Mouse (Mus musculus): ENCODE data around the gene 4933428M09Rik. TPM values are rescaled to one million over a fixed set of nuclear protein-coding genes. Genes with fewer than 3 reads are reported as not detected.
"Not testable (repeated sequence)": the region's sequence is repeated elsewhere in the genome, so short reads cannot be mapped to it uniquely, and the experiment has no call there.

The 4933428M09Rik gene
- not detected for polyA plus RNA-seq (2017; shearing (Covaris generic))

DNA sequence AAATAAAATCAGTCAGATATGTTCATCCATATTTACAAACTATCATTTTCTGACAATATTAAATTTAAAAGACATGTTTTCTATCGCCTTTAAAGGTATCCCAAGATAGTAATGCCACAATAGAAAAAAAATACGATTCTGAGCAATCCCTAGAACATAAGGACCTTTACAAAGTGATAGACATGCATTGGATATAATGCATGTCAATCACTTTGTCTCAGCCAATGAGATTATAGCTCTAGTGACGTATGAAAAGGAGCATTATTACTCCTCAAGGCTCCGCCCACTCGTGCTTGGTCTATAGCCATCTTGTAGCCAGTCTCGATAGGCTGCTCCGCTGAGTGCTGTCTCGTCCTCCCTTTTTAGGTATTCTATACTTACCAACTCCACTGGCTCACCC is at the start of gene 4933428M09Rik:
Gene 4933428M09Rik, plus strand, starts transcription at position 301 of the 400 bp plus-strand sequence.
- ATAC-seq: no peak

DNA sequence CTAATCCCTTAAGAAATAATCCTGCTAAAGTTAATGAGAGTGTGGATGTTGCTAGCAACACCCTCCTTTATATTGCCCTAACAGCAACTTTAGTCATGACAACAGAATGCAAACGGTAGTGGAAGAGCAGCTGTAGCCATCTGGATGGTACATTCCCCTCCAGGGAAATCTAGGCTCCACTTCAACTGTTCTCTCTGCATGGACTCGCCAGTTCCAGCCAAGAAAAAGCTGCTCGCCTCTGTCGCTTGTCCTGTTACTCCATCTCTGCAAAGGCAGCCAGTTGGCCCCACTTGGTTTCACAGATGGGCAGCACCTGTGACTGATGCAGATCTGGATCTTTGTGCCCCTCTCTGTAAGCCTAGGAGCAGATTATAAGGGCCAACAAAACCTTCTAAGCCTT is 45.0 kb upstream of the 4933428M09Rik start:
- ATAC-seq: no peak

DNA sequence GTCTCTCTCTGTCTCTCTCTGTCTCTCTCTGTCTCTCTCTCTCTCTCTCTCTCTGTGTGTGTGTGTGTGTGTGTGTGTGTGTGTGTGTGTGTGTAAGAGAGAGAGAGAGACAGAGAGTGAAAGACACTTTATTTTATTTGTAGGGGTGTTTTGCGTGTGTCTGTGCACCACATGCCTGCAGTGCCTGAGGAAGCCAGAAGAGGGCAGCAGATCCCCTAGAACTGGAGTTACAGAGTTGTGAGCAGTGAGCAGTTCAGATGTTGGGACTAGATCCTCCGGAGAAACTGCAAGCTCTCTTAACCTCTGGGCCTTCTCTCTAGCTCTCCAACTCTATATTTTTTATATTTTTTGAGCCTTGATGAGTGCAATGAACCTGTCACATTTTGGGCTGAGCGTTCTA is 12.5 kb downstream of the 4933428M09Rik start:
- not testable (repeated sequence) for ATAC-seq

DNA sequence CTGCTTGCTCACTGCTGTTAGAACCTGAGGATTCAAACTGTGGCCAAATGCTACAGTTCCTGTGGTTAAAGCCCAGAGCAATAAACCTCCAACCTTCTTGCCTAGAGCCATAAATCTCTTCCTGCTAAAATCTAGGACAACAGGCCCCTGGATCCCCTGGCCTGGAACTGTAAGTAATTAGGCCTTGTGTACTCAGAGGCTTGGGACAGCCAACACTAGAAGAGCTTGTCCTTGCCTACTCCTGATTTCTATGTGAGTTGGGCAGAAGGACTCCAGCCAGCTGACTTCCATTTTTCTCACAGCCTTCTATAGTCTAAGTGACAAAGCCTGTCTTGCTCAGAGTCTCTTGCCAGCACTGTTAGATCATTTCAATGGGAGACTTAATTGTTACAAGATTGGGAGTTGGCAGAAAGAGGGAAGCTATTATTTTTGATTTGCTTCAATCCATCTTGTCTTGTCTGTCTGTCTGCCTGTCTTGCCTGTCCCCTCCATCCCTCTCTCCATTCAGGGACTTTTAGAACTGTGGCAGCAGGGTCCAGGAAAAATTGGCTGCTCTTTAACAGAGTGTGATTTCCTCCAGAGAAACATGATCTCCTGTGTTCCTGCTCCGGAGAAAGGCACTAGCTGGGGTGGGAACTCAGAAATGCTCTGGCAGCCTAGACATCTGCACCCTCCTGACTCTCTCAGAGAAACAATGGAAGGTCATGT is 15.7 kb downstream of the 4933428M09Rik start:
- ATAC-seq: no peak

DNA sequence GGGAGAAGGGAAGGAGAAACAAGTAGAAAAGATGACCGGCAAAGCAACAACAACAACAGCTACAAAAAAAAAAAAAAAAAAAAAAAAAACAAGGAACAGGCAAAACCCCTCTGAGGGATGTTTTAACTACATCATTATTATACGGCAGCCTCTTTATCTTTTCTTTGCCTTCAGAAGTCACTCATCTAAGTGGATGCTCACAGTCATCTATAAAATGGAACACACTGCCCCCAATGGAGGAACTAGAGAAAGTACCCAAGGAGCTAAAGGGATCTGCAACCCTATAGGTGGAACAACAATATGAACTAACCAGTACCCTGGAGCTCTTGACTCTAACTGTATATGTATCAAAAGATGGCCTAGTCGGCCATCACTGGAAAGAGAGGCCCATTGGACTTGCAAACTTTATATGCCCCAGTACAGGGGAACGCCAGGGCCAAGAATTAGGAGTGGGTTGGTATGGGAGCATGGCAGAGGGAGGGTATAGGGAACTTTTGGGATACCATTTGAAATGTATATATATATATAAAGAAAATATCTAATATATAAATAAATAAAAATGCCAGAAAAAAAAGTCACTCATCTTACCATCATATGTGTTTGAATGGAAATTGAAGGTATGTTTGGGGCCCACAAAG is 30.3 kb downstream of the 4933428M09Rik start:
- ATAC-seq: not testable (repeated sequence)

DNA sequence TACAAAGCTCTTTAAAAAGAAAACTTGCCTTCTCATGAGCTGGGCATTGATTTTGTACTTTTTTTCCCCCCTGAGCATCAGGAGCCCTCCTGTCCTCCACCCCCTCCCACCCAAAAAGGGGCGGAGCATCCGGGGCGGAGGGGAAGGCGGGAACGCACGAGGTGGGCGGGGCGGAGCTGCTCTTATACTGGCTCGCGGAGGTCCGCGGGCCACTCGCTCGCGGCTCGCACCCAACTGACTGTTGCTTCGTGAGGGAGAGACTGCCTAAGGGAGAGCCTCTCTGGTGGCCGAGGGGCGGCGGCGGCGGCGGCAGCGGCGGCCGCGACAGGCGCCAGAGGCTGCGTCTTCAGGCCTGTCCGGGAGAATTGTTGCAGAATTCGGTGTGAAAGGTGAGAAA is 30.8 kb downstream of the 4933428M09Rik start, which contains the start of gene Mum1l1:
Gene Mum1l1, plus strand, starts transcription at position 214 of the 397 bp plus-strand sequence.
- ATAC-seq: no peak

DNA sequence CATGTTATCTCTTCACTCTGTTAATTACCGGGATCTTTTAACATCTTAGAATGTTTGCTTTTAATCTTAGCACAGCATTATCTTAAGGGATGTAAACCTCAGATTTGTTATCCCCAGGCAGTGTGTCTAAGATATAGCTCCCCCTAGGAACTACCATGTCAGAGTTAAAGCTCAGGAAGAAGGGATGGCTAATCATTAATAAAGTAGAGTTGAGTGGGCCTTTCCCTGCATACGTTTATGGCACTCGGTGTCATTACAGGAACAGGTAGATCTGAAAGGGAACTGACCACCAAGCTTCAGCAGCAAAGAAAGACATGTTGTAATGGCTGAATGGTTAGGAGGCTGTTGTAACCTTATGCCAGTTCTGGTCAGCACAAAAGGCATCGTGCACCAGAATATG is 35.7 kb downstream of the 4933428M09Rik start:
- no peak for ATAC-seq

DNA sequence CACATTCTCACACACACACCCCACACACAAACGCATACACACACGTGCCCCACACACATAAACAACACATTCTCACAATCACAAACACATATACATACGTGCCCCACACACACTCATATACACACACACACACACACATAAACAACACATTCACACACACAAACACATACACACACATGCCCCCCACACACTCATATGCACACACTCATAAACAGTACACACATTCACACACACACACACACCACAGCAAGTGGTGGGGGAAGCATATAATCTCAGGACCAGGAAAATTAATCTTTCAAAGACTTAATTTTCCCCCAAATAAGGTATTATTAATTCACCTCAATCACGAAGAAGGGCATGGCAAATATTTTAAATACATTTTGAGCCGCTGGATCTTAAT is 37.4 kb downstream of the 4933428M09Rik start:
- no peak for ATAC-seq

DNA sequence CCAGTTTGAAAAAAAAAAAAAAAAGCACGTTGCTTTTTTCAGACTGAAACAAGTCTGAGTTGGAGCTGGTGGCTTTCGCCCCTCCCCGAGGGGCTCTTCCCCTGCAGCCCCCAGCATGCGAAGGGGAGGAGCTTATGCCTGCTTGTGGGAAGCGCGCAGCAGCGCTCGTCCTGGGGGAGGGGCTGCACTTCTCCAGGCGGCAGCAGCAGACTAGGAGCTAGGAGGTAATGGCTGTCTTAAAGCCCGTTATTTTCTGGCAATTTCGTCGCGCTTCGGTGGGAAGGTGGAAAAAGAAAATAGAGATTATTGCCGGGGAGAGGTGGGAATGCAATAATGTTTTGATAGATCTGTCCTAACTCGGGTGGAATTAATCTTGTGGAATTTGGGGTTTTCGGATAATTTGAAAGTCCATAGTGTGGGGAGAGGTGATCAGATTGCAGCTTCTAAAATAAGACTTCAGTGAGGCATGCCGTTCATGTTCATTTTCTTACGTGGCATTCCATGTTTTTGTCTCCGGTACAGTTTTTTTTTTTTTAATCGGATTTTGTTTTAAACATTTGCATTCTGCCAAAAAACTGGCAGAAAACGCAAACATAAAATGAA is 38.1 kb downstream of the 4933428M09Rik start:
- ATAC-seq: no peak

DNA sequence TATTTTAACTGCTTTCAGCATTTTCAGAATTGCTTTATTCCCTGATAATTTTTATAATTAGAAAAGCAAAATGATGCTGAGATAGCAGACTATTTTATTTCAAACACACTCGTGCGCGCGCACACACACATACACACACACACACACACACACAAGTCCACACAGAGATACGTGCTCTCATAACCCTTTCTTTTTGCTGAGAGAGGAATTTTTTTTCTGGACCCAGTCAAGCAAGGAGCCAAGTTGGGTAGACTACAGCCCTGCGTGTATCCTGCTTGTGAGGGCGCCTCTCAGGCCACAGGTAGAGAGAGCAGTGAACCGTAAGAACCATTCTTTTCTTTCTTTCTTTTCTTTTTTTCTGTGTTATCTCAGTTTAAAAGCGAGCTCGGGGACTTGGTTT is 38.7 kb downstream of the 4933428M09Rik start:
- ATAC-seq: no peak

DNA sequence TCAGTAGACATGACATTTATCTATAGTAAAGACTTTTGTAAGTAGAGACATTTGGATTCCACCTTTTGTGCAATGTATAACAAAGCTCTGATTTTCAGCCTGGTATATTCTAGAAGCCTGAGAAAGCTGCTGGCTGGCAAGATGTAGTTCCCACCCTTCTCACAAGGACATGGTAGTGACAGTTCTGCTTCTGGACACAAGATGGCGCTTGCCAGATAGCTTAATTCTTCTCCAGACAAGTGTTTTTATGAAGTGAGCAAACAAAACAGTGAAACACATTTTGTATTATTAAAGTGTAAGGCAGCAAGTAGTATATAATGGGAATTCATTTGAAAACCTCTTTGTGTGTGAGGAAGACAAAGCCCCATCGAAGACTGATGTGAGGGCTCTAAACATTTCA is 40.0 kb downstream of the 4933428M09Rik start:
- no peak for ATAC-seq

DNA sequence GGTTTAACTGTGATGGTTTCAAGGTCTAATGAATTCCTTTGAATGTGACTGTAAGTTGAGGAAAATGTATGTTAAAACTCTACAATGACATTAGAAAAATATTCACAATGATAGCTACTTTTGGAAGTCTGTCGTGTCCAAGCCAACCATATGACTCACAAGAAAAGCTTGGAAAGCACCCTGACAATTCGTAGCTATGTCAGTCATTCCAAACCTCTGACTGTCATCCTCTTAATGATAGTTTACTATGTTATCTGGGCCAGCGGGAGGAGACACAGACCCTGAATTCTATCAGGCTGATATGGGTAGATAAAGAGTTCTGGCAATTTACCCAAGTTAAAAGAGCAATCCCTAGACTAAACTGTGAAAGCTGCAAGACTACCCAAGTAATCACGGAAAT is 41.8 kb downstream of the 4933428M09Rik start:
- no peak for ATAC-seq

DNA sequence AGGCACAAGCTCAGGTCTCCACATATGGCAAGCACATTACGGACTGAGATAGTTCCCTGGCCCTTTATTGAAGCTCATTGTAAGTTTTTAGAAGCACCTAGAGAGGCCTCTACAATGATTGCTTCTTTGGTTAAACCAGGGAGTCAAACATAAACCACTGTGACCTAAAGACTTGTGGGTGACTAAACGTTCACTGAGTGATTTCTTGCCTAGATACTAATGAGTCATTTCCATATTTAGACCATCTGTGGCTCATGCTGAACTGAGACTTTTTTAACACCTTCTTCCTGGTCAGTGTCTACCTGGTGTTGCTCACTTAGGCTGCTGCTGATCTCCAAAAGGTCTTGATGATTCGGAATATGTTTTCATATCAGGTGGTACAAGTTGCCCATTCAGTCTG is 42.9 kb downstream of the 4933428M09Rik start:
- no peak for ATAC-seq

Other genes starting within 250 kb of the 4933428M09Rik start
- not detected for gene Serpina7, start 94.0 kb upstream of the 4933428M09Rik start, polyA plus RNA-seq (2017; shearing (Covaris generic))
- not detected for gene 4930513O06Rik, start 93.0 kb upstream of the 4933428M09Rik start, polyA plus RNA-seq (2017; shearing (Covaris generic))
- not detected for gene Mum1l1, start 30.8 kb downstream of the 4933428M09Rik start, polyA plus RNA-seq (2017; shearing (Covaris generic))
- gene Trap1a, start 154.5 kb downstream of the 4933428M09Rik start, polyA plus RNA-seq (2017; shearing (Covaris generic)): not detected